Mouse (Mus musculus) pancreas, adult 10 weeks (tissue): ENCODE data around the gene Kcnab1. TPM values are rescaled to one million over a fixed set of nuclear protein-coding genes. Genes with fewer than 3 reads are reported as not detected.

ENCODE experiments used
- polyA plus RNA-seq: library from polyadenylated mRNA; stranded (reverse); fragments of 350-450 nt; fragmentation: Illumina TruSeq; extraction: RNeasy Lipid Tissue Mini Kit (QIAGEN cat#74804); gene quantifications from one replicate; pipeline ENCODE4 v1.2.3, GENCODE M21; 2015; ENCODE audit warnings: low read depth, low replicate concordance; ENCODE audit not compliant: insufficient read depth

Gene Kcnab1
- 2.2 TPM for polyA plus RNA-seq

DNA sequence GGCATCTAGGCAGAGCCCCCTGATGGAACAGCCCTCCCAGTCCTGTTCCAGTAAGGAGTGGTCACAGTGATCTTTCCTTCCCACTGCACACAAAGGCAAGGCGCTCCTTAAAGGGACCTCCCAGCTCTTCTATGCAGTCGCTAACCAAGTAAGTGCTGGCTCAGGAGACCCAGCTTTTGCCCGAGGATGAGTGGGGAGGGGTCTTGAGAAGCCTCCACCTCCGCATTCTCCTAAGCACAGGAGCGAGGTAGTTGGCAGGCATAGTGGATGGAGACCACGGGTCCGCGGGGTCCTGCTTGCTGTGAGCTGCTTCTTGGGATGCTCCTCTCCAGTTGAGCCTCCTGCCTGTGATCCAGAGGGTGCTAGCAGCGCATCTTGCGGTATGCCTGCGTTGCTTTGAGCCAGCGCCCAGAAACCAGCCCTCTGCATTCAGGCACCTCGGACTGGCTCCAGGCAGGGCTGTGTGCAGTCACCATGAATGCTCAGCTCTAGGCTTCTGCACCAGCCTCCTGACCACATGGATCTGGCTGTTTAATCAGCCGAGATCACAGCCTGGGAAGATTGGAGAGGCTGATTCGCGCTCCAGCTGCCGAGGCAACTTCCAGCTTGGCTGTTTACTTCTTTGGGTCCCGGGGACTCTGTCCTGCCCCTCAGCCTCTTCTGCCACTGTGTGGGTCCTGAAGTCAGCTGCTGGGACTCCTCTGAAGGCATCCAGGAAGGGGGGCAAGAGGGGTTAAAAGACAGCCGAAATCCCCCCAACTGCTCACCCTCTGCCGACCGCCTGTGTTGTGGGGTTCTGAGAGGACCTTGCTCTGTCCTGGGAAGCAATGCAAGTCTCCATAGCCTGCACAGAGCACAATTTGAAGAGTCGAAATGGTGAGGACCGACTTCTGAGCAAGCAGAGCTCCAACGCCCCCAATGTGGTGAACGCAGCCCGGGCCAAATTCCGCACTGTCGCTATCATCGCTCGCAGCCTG, at the start of gene Kcnab1:
TSS of gene Kcnab1 (plus strand) at position 440 of the 977 bp plus-strand sequence.

GRCm38 (mm10) chr3:65392421-65392817, 283.2 kb downstream of the Kcnab1 start, which contains the start of gene Ssr3:
Gene Ssr3, minus strand, starts transcription at chr3:65392623.

